Mouse (Mus musculus) ES-E14 (cell line): ENCODE data around the gene Casp12. TPM values are rescaled to one million over a fixed set of nuclear protein-coding genes. Genes with fewer than 3 reads are reported as not detected.

ENCODE experiments used
- DNase-seq: peaks from one replicate; pipeline ENCODE4 v3.0.0-alpha.2; 2013; ENCODE audit warnings: low read depth, low spot score
- H3K27ac ChIP-seq: 2 replicates; pipeline ENCODE4 v1.5.1; 2012; ENCODE audit warnings: low read depth, mild to moderate bottlenecking, low read length, moderate library complexity, mixed read lengths; ENCODE audit not compliant: poor library complexity, insufficient read depth, severe bottlenecking
- H3K36me3 ChIP-seq: 2 replicates; pipeline ENCODE4 v1.6.1; 2012; ENCODE audit warnings: mild to moderate bottlenecking, low read length, moderate library complexity, mixed read lengths; ENCODE audit not compliant: control insufficient read depth, poor library complexity, insufficient read depth, severe bottlenecking
- H3K4me1 ChIP-seq, 2 experiments: fragments of 150-350 bp in 1 of 2; sonication (generic) in 1 of 2; 2 replicates each; pipeline ENCODE4 v1.6.1; 2012; ENCODE audit warnings: low read length in 2 of 2, mild to moderate bottlenecking in 1 of 2, mixed read lengths in 1 of 2; ENCODE audit not compliant: control insufficient read depth in 2 of 2, insufficient read depth in 2 of 2, poor library complexity in 1 of 2
- H3K4me3 ChIP-seq, 2 experiments: fragments of 150-350 bp in 1 of 2; sonication (generic) in 1 of 2; 2 replicates each; pipeline ENCODE4 v1.5.1; 2012; ENCODE audit warnings: low read length in 2 of 2, low read depth in 1 of 2, mild to moderate bottlenecking in 1 of 2, mixed read lengths in 1 of 2; ENCODE audit not compliant: insufficient read depth in 1 of 2, poor library complexity in 1 of 2, severe bottlenecking in 1 of 2
- H3K9ac ChIP-seq: 2 replicates; pipeline ENCODE4 v1.6.1; 2012; ENCODE audit warnings: low read depth, mild to moderate bottlenecking, low read length, mixed read lengths; ENCODE audit not compliant: poor library complexity, insufficient read depth, severe bottlenecking
- H3K9me3 ChIP-seq: fragments of 150-350 bp; sonication (generic); 2 replicates; pipeline ENCODE4 v1.6.1; 2012; ENCODE audit warnings: low read depth, mild to moderate bottlenecking, low read length; ENCODE audit not compliant: control insufficient read depth, insufficient read depth
- CHD2 ChIP-seq: IDR thresholded peaks from 2 replicates; pipeline ENCODE4 v1.6.1; 2014; ENCODE audit warnings: mild to moderate bottlenecking, low read depth, low read length, inconsistent platforms
- HCFC1 ChIP-seq: IDR thresholded peaks from 2 replicates; pipeline ENCODE4 v1.6.1; 2012; ENCODE audit warnings: low read length, inconsistent platforms, borderline replicate concordance; ENCODE audit not compliant: insufficient read depth
- MAFK ChIP-seq: IDR thresholded peaks from 2 replicates; pipeline ENCODE4 v1.6.1; 2014; ENCODE audit warnings: mild to moderate bottlenecking, low read depth, low read length, inconsistent platforms; ENCODE audit not compliant: insufficient read depth
- ZC3H11A ChIP-seq: IDR thresholded peaks from 2 replicates; pipeline ENCODE4 v1.6.1; 2012; ENCODE audit warnings: low read depth, mild to moderate bottlenecking, inconsistent platforms, low read length, borderline replicate concordance
- ZNF384 ChIP-seq: IDR thresholded peaks from 2 replicates; pipeline ENCODE4 v1.6.1; 2012; ENCODE audit warnings: low read depth, low read length, inconsistent platforms
- in situ Hi-C, 2 experiments: fragments of 600-800 bp; cut with MboI; formaldehyde crosslinking; loops; one replicate each; pipeline ENCODE4 v1.15.1; 2025; ENCODE audit warnings: low sequenced_read_pairs in 2 of 2, inconsistent platforms in 1 of 2; ENCODE audit not compliant: unreplicated experiment in 2 of 2
- total RNA-seq: library from RNA; depleted of rRNA; stranded (reverse); fragments of 300-350 nt; gene quantifications from 2 replicates; pipeline ENCODE4 v1.2.3, GENCODE M21; 2012; rRNA removed

The Casp12 gene
- 0.42 and 1.1 TPM in 2 replicates for total RNA-seq

GRCm38 (mm10) chr9:5345291-5345898 lies at the start of gene Casp12:
Gene Casp12 (plus strand): TSS chr9:5345430.
- TF ChIP-seq HCFC1: no peak
- TF ChIP-seq MAFK: no peak
- TF ChIP-seq ZC3H11A: no peak
- TF ChIP-seq CHD2: no peak
- TF ChIP-seq ZNF384: no peak
- Histone ChIP-seq H3K4me1 (no peaks in the 10 kb centered on the region), H3K27ac (no peak within 1 kb of the TSS), H3K4me3 (no peak within 1 kb of the TSS), H3K9ac (no peak within 1 kb of the TSS), H3K36me3 (no peaks in the 10 kb centered on the region), H3K9me3 (no peaks in the 10 kb centered on the region)
- in situ Hi-C loops: no loop called here
- no peak for DNase-seq

- no peaks in the 10 kb centered on the region for H3K36me3 ChIP-seq
- in situ Hi-C loops: no loop called here
- no peaks in the 10 kb centered on the region for H3K9me3 ChIP-seq
- H3K9ac ChIP-seq: no peak overlapping the region
- DNase-seq: no peak
- H3K27ac ChIP-seq: no peak overlapping the region
- no peak overlapping the region for H3K4me3 ChIP-seq
- no peaks in the 10 kb centered on the region for H3K4me1 ChIP-seq
- TF ChIP-seq HCFC1 (no peak), ZC3H11A (no peak), ZNF384 (no peak), CHD2 (no peak), MAFK (no peak)
These were observed 48.6 kb upstream of the Casp12 start for GRCm38 (mm10) chr9:5296354-5297237.

GRCm38 (mm10) chr9:5298329-5299131 lies 46.7 kb upstream of the Casp12 start, which contains the start of gene Casp1:
Gene Casp1 (plus strand): TSS chr9:5298517.
- no peak within 1 kb of the TSS for H3K27ac ChIP-seq
- no peaks in the 10 kb centered on the region for H3K4me1 ChIP-seq
- TF ChIP-seq ZC3H11A (no peak), CHD2 (no peak), ZNF384 (no peak), MAFK (no peak), HCFC1 (no peak)
- H3K36me3 ChIP-seq: no peaks in the 10 kb centered on the region
- H3K9ac ChIP-seq: no peak within 1 kb of the TSS
- in situ Hi-C loops: no loop called here
- H3K4me3 ChIP-seq: no peak within 1 kb of the TSS
- H3K9me3 ChIP-seq: no peaks in the 10 kb centered on the region
- no peak for DNase-seq

GRCm38 (mm10) chr9:5299132-5299381 lies 46.2 kb upstream of the Casp12 start:
- H3K36me3 ChIP-seq: no peaks in the 10 kb centered on the region
- DNase-seq: no peak
- H3K9ac ChIP-seq: no peak overlapping the region
- H3K4me1 ChIP-seq: no peaks in the 10 kb centered on the region
- in situ Hi-C loops: no loop called here
- no peak for TF ChIP-seq MAFK
- TF ChIP-seq HCFC1: no peak
- no peak for TF ChIP-seq ZNF384
- TF ChIP-seq ZC3H11A: no peak
- no peak for TF ChIP-seq CHD2
- no peaks in the 10 kb centered on the region for H3K9me3 ChIP-seq
- H3K27ac ChIP-seq: no peak overlapping the region
- no peak overlapping the region for H3K4me3 ChIP-seq
